Mouse (Mus musculus): ENCODE data around the gene Herc2.

GRCm38 (mm10) chr7:56153161-56153560, 103.2 kb downstream of the Herc2 start:
- TF ChIP-seq CTCF (IDR thresholded peaks at IDR 0.05; ENCODE audit: extremely low read depth, insufficient read depth, insufficient read length, insufficient replicate concordance) (no peak), POLR2A (IDR thresholded peaks at IDR 0.05; ENCODE audit: low read depth, low read length) (no peak)

Data from spleen, adult 2 months (tissue).